Mouse (Mus musculus) midbrain, postnatal 0 days (tissue): ENCODE measurements at regions not wholly inside any gene's neighbourhood (a gene's known extent, or its start where the extent isn't known, plus 50 kb on each side); places are given as distances from the start of the nearest gene placed in this dataset.

Experiments used
- ATAC-seq: fragments of 200-750 bp; cut with Nextera tagmentation; 2 replicates; pipeline ENCODE4 v1.8.0; 2017; ENCODE audit warnings: moderate number of reproducible peaks, mild to moderate bottlenecking, moderate TSS enrichment, moderate library complexity; ENCODE audit not compliant: low FRiP score
- DNase-seq: peaks from one replicate; pipeline ENCODE4 v3.0.0-alpha.2; 2015; ENCODE audit warnings: low spot score
- H3K27ac ChIP-seq: fragments of 300-500 bp; sonication (generic); 2 replicates; pipeline ENCODE4 v1.5.1; 2014; ENCODE audit warnings: low read depth, mild to moderate bottlenecking, low read length, mixed read lengths
- H3K27me3 ChIP-seq: fragments of 300-500 bp; sonication (generic); 2 replicates; pipeline ENCODE4 v1.6.1; 2014; ENCODE audit warnings: low read length, control low read depth, mixed read lengths; ENCODE audit not compliant: insufficient read depth
- H3K36me3 ChIP-seq: fragments of 300-500 bp; sonication (generic); 2 replicates; pipeline ENCODE4 v1.6.1; 2014; ENCODE audit warnings: low read length, control low read depth, mixed read lengths; ENCODE audit not compliant: insufficient read depth
- H3K4me1 ChIP-seq: fragments of 300-500 bp; sonication (generic); 2 replicates; pipeline ENCODE4 v1.6.1; 2014; ENCODE audit warnings: mild to moderate bottlenecking, control low read depth, antibody characterized with exemption, low read length, mixed read lengths; ENCODE audit not compliant: insufficient read depth
- H3K4me2 ChIP-seq: fragments of 300-500 bp; sonication (generic); 2 replicates; pipeline ENCODE4 v1.6.1; 2014; ENCODE audit warnings: low read depth, mild to moderate bottlenecking, low read length, mixed read lengths; ENCODE audit not compliant: poor library complexity, severe bottlenecking
- H3K4me3 ChIP-seq: fragments of 300-500 bp; sonication (generic); 2 replicates; pipeline ENCODE4 v1.5.1; 2014; ENCODE audit warnings: low read depth, mild to moderate bottlenecking, low read length, moderate library complexity
- H3K9ac ChIP-seq: fragments of 300-500 bp; sonication (generic); replicated peaks from 2 replicates; pipeline ENCODE4 v1.6.1; 2014; ENCODE audit warnings: mild to moderate bottlenecking, low read length, moderate library complexity, mixed read lengths; ENCODE audit not compliant: poor library complexity, severe bottlenecking
- H3K9me3 ChIP-seq: fragments of 300-500 bp; sonication (generic); 2 replicates; pipeline ENCODE4 v1.6.1; 2016; ENCODE audit warnings: low read length, control low read depth
- CTCF ChIP-seq: IDR thresholded peaks from 2 replicates; pipeline ENCODE4 v1.5.1; 2016; ENCODE audit warnings: antibody characterized with exemption, mild to moderate bottlenecking
- WGBS: fragments of 180-500 bp; shearing (Covaris S2); extraction: QIAGEN DNeasy Blood & Tissue Kit; methylation state at CpG from one replicate; pipeline ENCODE4 v1.1.7; 2014; 5-methylcytosine and 5-hydroxymethylcytosine counted together

DNA sequence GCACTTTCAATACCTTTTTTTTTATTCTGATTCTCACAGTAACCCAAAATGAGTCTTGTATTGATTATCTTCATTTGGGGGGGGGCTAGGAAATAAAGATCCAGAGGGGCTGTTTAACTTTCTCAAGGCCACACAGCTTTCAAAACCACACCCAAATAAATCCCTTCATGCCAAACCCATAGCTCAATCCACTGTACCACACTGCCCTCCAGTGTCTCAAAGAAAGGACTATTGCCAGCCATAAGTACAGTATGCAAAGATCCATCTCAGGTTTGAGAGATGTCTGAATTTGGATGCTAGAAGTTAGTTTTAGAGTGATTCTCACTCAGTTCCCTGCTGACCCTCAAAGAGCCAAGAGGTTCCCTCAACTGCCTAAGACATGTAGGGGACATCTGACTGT lies 120.1 kb upstream of the Gm26657 start:
- ATAC-seq = no peak

DNA sequence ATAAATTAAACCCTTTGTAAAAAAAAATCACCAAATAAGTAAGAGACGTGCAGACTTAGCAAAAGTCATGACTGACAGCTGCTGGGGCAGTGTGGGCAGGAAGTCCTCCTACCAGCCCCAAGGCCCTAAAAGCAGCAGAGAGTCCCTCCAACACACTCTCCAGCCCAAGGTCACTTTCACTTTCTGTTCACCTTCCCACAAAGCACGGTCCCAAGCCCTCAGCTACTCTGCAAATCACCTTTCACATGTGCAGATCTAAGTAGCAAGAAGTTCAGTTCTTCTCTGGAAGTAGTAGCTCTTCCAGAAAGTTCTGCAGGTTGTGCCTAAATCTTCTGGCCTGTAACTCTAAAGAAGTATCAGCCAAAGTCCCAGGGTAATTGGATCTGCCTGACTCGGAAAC lies 120.8 kb upstream of the Gm26657 start:
- no peak for TF ChIP-seq CTCF
- H3K27ac ChIP-seq = no peak overlapping the region
- H3K27me3 ChIP-seq = no peaks in the 10 kb centered on the region
- no peaks in the 10 kb centered on the region for H3K36me3 ChIP-seq
- DNase-seq (no peak), ATAC-seq (no peak)
- no peak overlapping the region for H3K4me3 ChIP-seq
- H3K4me1 ChIP-seq = peaks cover 4% of the 10 kb centered on the region; the same call in 1 of the 2 replicates
- H3K9ac ChIP-seq = no peak overlapping the region
- 88% methylated on average over 3 of the region's 3 CpGs for WGBS
- no peak overlapping the region for H3K4me2 ChIP-seq
- H3K9me3 ChIP-seq = no peaks in the 10 kb centered on the region

More for the DNA sequence above, 120.1 kb upstream of the Gm26657 start:
- H3K9me3 ChIP-seq = no peaks in the 10 kb centered on the region
- H3K4me1 ChIP-seq = peaks cover 4% of the 10 kb centered on the region; the same call in 1 of the 2 replicates
- H3K4me3 ChIP-seq = no peak overlapping the region
- DNase-seq = no peak
- peak; percentile 29; the same call in 1 of the 2 replicates for TF ChIP-seq CTCF
- H3K27me3 ChIP-seq = no peaks in the 10 kb centered on the region
- no peak overlapping the region for H3K27ac ChIP-seq
- no peaks in the 10 kb centered on the region for H3K36me3 ChIP-seq
- no peak overlapping the region for H3K4me2 ChIP-seq
- H3K9ac ChIP-seq = no peak overlapping the region

DNA sequence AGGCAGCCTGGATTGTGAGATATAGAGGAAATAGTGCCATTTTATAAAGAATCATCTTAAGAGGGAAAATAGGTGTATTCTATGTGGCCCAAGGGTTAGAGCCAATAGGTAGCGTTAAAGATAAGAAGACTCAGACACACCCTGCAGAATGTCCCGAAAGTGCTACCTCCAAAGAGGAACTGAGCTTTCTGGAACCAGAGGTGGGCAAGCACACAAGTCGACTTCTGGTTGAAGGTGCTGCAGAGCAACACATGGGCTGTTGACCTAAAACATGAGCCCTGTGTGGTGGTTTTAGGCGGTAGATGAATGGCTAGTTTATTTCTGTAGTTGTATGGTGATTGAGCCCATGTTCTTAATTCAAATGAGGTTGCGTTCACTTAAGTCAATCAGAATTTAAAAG lies 121.4 kb upstream of the Gm26657 start:
- no peak for ATAC-seq
- no peaks in the 10 kb centered on the region for H3K9me3 ChIP-seq
- WGBS = 92% methylated on average over 5 of the region's 5 CpGs
- no peak for TF ChIP-seq CTCF
- H3K4me1 ChIP-seq = peaks cover 4% of the 10 kb centered on the region; the same call in 1 of the 2 replicates
- H3K4me2 ChIP-seq = no peak overlapping the region
- no peak overlapping the region for H3K4me3 ChIP-seq
- H3K36me3 ChIP-seq = no peaks in the 10 kb centered on the region
- no peak for DNase-seq
- no peak overlapping the region for H3K9ac ChIP-seq
- H3K27me3 ChIP-seq = no peaks in the 10 kb centered on the region
- H3K27ac ChIP-seq = no peak overlapping the region

DNA sequence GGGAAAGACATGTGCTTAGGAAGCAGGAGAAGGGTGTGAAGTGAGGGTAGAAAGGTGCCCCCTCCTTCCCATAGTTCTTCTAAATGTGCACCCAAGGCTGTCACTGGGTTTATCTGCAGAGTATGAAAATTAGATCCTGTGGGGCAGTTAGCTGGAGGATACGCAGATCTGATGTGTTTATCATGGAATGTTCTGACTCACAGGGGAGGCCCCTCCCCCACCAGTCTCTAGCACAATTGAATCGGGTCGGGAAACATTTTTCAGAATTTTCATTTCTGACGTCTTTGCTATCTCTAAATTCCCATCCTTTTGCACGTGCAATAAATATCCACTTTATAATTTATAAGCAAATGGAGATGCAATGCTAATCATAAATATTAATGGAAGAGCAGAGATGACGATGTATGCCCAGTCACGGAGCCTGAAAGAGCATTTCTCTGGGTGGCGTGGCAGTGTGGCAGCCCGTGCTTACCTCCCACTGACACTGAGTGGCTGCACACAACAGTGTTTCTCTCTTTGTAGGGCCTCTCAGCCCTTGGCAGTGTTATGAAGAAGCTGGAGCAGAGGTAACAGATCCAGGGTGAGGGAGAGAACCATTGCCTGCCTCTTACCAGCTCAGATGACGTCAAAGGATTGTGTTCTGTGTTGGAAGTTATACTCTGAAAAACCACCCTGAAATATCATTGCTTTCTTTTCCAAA lies 122.1 kb upstream of the Gm26657 start:
- Histone ChIP-seq H3K4me2 (no peak overlapping the region), H3K9me3 (no peaks in the 10 kb centered on the region), H3K9ac (no peak overlapping the region), H3K27ac (no peak overlapping the region), H3K27me3 (no peaks in the 10 kb centered on the region), H3K4me1 (peaks cover 4% of the 10 kb centered on the region; the same call in 1 of the 2 replicates), H3K4me3 (no peak overlapping the region), H3K36me3 (no peaks in the 10 kb centered on the region)
- WGBS = 50% methylated on average over 10 of the region's 10 CpGs
- TF ChIP-seq CTCF = no peak
- no peak; the same call in 1 of the 2 replicates for ATAC-seq
- DNase-seq = no peak

DNA sequence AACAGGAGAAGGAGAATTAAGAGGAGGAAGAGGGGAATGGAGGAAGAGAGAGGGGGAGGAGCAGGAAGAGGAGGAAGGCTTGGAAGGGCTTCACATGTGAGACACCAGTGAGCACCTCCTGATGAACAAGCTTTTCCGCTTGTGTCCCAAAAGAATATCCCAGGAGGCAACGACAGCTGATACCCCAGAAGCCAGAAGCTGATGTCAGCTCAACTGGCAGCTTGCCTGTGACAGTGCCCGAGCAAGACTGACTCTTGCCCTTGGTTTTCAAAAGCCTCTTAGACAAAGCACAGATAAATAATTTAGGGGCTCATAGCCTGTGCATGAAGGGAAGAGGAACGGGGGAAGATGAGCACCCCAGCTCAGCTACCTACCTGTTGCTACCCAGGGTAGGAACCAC lies 127.5 kb upstream of the Gm26657 start:
- no peak for ATAC-seq
- H3K27ac ChIP-seq = no peak overlapping the region
- peaks cover under 1% of the 10 kb centered on the region; the same call in 1 of the 2 replicates for H3K4me1 ChIP-seq
- no peak overlapping the region for H3K9ac ChIP-seq
- no peaks in the 10 kb centered on the region for H3K36me3 ChIP-seq
- no peaks in the 10 kb centered on the region for H3K9me3 ChIP-seq
- H3K4me2 ChIP-seq = no peak overlapping the region
- H3K27me3 ChIP-seq = no peaks in the 10 kb centered on the region
- peak; percentile 24 for DNase-seq
- no peak overlapping the region for H3K4me3 ChIP-seq
- 61% methylated on average over 4 of the region's 4 CpGs for WGBS
- TF ChIP-seq CTCF = no peak

DNA sequence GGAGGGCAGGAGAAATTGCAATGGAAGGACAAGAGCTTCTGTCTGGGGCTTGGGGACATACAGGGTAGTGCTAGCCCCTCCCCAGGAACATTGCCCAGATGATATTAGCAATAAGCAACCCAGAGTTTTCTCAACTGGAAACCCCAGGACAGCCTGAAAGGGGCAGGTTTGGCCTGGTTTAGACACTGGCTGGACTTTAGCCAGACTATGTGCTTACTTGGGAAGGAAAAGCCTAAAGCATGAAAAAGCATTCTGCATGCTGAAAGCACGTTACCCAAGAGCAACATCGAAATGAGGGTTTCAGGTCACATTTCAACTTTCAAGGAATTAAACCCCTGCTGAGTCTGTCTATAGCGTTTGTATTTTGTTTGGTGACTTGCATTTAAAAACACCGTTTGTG lies 128.1 kb upstream of the Gm26657 start:
- H3K9ac ChIP-seq = no peak overlapping the region
- no peak for TF ChIP-seq CTCF
- H3K36me3 ChIP-seq = no peaks in the 10 kb centered on the region
- H3K4me1 ChIP-seq = no peaks in the 10 kb centered on the region
- 22% methylated on average over 4 of the region's 4 CpGs for WGBS
- H3K9me3 ChIP-seq = no peaks in the 10 kb centered on the region
- no peak overlapping the region for H3K27ac ChIP-seq
- no peaks in the 10 kb centered on the region for H3K27me3 ChIP-seq
- ATAC-seq (no peak), DNase-seq (peak; percentile 51)
- H3K4me3 ChIP-seq = no peak overlapping the region
- no peak overlapping the region for H3K4me2 ChIP-seq
